Mouse (Mus musculus): ENCODE results near the gene Crtac1. TPM values are rescaled to one million over a fixed set of nuclear protein-coding genes. Genes with fewer than 3 reads are reported as not detected.
A peak's percentile ranks its signal among the peaks of the same experiment; 100 is the strongest.

The Crtac1 gene
- polyA plus RNA-seq, 1 experiment from 2014 or later = 0.97 TPM

- H3K27ac ChIP-seq (ENCODE audit: low read depth) = no peak overlapping the region
- no peaks in the 10 kb centered on the region for H3K36me3 ChIP-seq (ENCODE audit: insufficient read depth)
- no peak overlapping the region for H3K4me2 ChIP-seq
- no peak overlapping the region for H3K9ac ChIP-seq
- DNase-seq (no peak), ATAC-seq (ENCODE audit: insufficient read depth) (no peak)
- WGBS = 53% methylated on average over 8 of the region's 8 CpGs
- H3K9me3 ChIP-seq (ENCODE audit: low read depth, low read length) = no peaks in the 10 kb centered on the region
- H3K4me3 ChIP-seq (ENCODE audit: low read depth, low read length) = no peak overlapping the region
- peaks cover 30% of the 10 kb centered on the region for H3K27me3 ChIP-seq (ENCODE audit: insufficient read depth, low read length)
- H3K4me1 ChIP-seq (ENCODE audit: insufficient read depth) = no peaks in the 10 kb centered on the region
- no peak for TF ChIP-seq CTCF (IDR thresholded peaks at IDR 0.05; ENCODE audit: low read depth)
These were observed 51.8 kb downstream of the Crtac1 start for GRCm38 (mm10) chr19:42379798-42380197.

- H3K9me3 ChIP-seq (ENCODE audit: low read depth, low read length) = no peaks in the 10 kb centered on the region
- no peak for TF ChIP-seq CTCF (IDR thresholded peaks at IDR 0.05; ENCODE audit: low read depth)
- H3K27ac ChIP-seq (ENCODE audit: low read depth) = no peak overlapping the region
- no peaks in the 10 kb centered on the region for H3K4me1 ChIP-seq (ENCODE audit: insufficient read depth)
- H3K9ac ChIP-seq = no peak overlapping the region
- peaks cover 25% of the 10 kb centered on the region for H3K27me3 ChIP-seq (ENCODE audit: insufficient read depth, low read length)
- WGBS = 64% methylated on average over 3 of the region's 3 CpGs
- H3K36me3 ChIP-seq (ENCODE audit: insufficient read depth) = no peaks in the 10 kb centered on the region
- no peak overlapping the region for H3K4me2 ChIP-seq
- DNase-seq (no peak), ATAC-seq (ENCODE audit: insufficient read depth) (no peak)
- no peak overlapping the region for H3K4me3 ChIP-seq (ENCODE audit: low read depth, low read length)
These were observed 54.4 kb downstream of the Crtac1 start for GRCm38 (mm10) chr19:42377206-42377605.

- no peak for DNase-seq
- Histone ChIP-seq H3K4me1 (ENCODE audit: insufficient read depth) (no peaks in the 10 kb centered on the region), H3K9ac (no peak overlapping the region), H3K4me2 (no peak overlapping the region), H3K9me3 (ENCODE audit: low read depth, low read length) (no peaks in the 10 kb centered on the region), H3K27ac (ENCODE audit: low read depth) (no peak overlapping the region), H3K27me3 (ENCODE audit: insufficient read depth, low read length) (no peaks in the 10 kb centered on the region), H3K36me3 (ENCODE audit: insufficient read depth) (no peaks in the 10 kb centered on the region), H3K4me3 (ENCODE audit: low read depth, low read length) (no peak overlapping the region)
- no peak for ATAC-seq (ENCODE audit: insufficient read depth)
- no peak for TF ChIP-seq CTCF (IDR thresholded peaks at IDR 0.05; ENCODE audit: low read depth)
- 77% methylated on average over 4 of the region's 4 CpGs for WGBS
These were observed 68.0 kb downstream of the Crtac1 start for GRCm38 (mm10) chr19:42363551-42363950.

- no peak for TF ChIP-seq CTCF (IDR thresholded peaks at IDR 0.05; ENCODE audit: low read depth)
- ATAC-seq (ENCODE audit: insufficient read depth) (no peak), DNase-seq (no peak)
- H3K27ac ChIP-seq (ENCODE audit: low read depth) = no peak overlapping the region
- no peaks in the 10 kb centered on the region for H3K9me3 ChIP-seq (ENCODE audit: low read depth, low read length)
- WGBS = 58% methylated on average over 7 of the region's 7 CpGs
- H3K9ac ChIP-seq = no peak overlapping the region
- no peaks in the 10 kb centered on the region for H3K27me3 ChIP-seq (ENCODE audit: insufficient read depth, low read length)
- no peak overlapping the region for H3K4me2 ChIP-seq
- H3K4me3 ChIP-seq (ENCODE audit: low read depth, low read length) = no peak overlapping the region
- no peaks in the 10 kb centered on the region for H3K36me3 ChIP-seq (ENCODE audit: insufficient read depth)
- H3K4me1 ChIP-seq (ENCODE audit: insufficient read depth) = no peaks in the 10 kb centered on the region
These were observed 73.2 kb downstream of the Crtac1 start for GRCm38 (mm10) chr19:42358406-42358805.

GRCm38 (mm10) chr19:42356854-42357253 lies 74.7 kb downstream of the Crtac1 start:
- ATAC-seq (ENCODE audit: insufficient read depth) = no peak
- TF ChIP-seq CTCF (IDR thresholded peaks at IDR 0.05; ENCODE audit: low read depth) = no peak
- Histone ChIP-seq H3K27me3 (ENCODE audit: insufficient read depth, low read length) (no peaks in the 10 kb centered on the region), H3K9me3 (ENCODE audit: low read depth, low read length) (no peaks in the 10 kb centered on the region), H3K27ac (ENCODE audit: low read depth) (no peak overlapping the region), H3K4me1 (ENCODE audit: insufficient read depth) (no peaks in the 10 kb centered on the region), H3K4me2 (no peak overlapping the region), H3K36me3 (ENCODE audit: insufficient read depth) (no peaks in the 10 kb centered on the region), H3K4me3 (ENCODE audit: low read depth, low read length) (no peak overlapping the region), H3K9ac (no peak overlapping the region)
- DNase-seq = no peak
- 54% methylated on average over 5 of the region's 5 CpGs for WGBS

GRCm38 (mm10) chr19:42355476-42355875 lies 76.1 kb downstream of the Crtac1 start:
- ATAC-seq (ENCODE audit: insufficient read depth) (no peak), DNase-seq (no peak)
- H3K27ac ChIP-seq (ENCODE audit: low read depth) = no peak overlapping the region
- no peak overlapping the region for H3K4me3 ChIP-seq (ENCODE audit: low read depth, low read length)
- no peaks in the 10 kb centered on the region for H3K4me1 ChIP-seq (ENCODE audit: insufficient read depth)
- no peak overlapping the region for H3K4me2 ChIP-seq
- no peak overlapping the region for H3K9ac ChIP-seq
- H3K9me3 ChIP-seq (ENCODE audit: low read depth, low read length) = no peaks in the 10 kb centered on the region
- no peaks in the 10 kb centered on the region for H3K36me3 ChIP-seq (ENCODE audit: insufficient read depth)
- H3K27me3 ChIP-seq (ENCODE audit: insufficient read depth, low read length) = no peaks in the 10 kb centered on the region
- 87% methylated on average over 16 of the region's 16 CpGs for whole genome bisulfite sequencing
- no peak for TF ChIP-seq CTCF (IDR thresholded peaks at IDR 0.05; ENCODE audit: low read depth)

- H3K36me3 ChIP-seq (ENCODE audit: insufficient read depth) = no peaks in the 10 kb centered on the region
- 48% methylated on average over 6 of the region's 6 CpGs for WGBS
- no peak overlapping the region for H3K4me2 ChIP-seq
- no peak overlapping the region for H3K4me3 ChIP-seq (ENCODE audit: low read depth, low read length)
- no peaks in the 10 kb centered on the region for H3K27me3 ChIP-seq (ENCODE audit: insufficient read depth, low read length)
- no peak overlapping the region for H3K9ac ChIP-seq
- DNase-seq (peak; percentile 24), ATAC-seq (ENCODE audit: insufficient read depth) (no peak)
- no peaks in the 10 kb centered on the region for H3K4me1 ChIP-seq (ENCODE audit: insufficient read depth)
- no peak overlapping the region for H3K27ac ChIP-seq (ENCODE audit: low read depth)
- no peaks in the 10 kb centered on the region for H3K9me3 ChIP-seq (ENCODE audit: low read depth, low read length)
- peak; percentile 37 for TF ChIP-seq CTCF (IDR thresholded peaks at IDR 0.05; ENCODE audit: low read depth)
These were observed 90.4 kb downstream of the Crtac1 start for GRCm38 (mm10) chr19:42341183-42341582.
